Mouse (Mus musculus): ENCODE data around the gene Ehbp1.

Gene Ehbp1

DNA sequence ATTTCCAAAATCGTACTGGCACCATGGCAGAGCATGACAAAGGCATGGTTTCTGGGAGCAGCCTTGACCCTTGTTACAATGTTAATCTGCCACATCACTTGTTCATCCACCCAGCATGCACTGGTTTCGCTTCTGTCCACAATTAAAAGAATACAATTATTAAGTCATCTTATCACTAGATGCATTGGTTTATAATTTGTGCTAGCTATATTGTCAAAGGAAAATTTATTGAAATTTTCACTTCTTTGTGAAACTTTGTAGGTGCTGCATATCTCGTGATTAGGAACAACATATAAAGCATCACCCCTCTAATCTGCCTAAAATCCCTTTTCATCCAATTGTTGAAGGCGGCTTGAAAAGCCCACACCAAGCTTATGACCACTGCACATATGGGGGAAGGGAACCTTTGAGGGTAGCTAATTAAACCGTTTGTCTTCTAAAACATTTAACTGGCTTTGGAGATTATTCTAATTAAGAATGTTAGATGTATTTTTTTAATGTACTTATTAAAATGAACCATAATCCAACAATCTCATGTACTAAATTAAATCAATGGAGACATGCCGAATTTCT is 302.2 kb downstream of the Ehbp1 start:
- DNase-seq, result no peak

DNA sequence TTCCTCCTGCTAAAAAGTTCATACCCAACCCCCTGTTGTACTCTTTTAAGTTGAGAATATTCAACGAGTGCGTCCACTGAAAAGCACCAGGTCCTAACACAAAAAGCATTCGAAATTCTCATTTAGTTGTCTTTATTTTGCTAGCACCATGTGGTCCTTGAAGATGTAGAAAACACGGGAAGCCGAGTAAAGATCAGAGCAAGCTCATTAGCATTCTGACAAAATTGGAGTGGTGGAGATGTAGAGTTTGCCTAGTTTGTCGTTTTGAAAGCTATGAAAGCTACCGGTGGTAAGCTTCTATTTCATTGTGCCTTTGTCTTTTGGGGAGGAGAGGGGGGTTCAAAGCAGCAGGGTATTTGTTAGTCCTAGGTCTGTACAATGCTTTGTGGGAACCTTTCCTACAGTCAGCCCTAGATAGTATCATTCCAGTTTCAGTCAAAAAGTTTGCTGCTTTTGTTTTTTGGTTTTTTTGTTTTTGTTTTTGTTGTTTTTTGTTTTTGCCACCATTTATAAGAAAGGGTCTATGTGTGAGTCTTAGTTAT is 307.5 kb downstream of the Ehbp1 start:
- no peak for DNase-seq

DNA sequence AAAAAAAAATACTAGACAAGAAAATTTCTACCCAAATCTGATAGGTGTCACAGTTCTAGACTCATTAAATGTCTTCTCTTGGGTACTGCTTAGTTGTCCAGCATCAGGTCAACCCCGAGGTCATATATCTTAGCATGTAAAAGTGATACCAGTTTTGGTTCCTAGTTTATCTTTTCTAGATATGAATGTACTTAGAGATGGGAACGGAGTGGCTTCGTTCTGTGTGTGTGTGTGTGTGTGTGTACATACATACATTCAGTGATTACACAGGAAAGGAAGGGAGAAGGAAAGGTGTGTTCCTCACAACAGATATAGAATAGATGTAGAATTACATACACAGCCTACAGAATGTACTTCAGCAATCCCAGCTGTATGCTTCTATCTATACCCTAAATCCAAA is 308.5 kb downstream of the Ehbp1 start:
- no peak for DNase-seq

- DNase-seq, result no peak
Observed at GRCm38 (mm10) chr11:22020602-22021001, 321.5 kb downstream of the Ehbp1 start.

GRCm38 (mm10) chr11:22017444-22017843 is 324.6 kb downstream of the Ehbp1 start:
- DNase-seq, result no peak

- DNase-seq, result no peak
Observed at GRCm38 (mm10) chr11:22016341-22016740, 325.8 kb downstream of the Ehbp1 start.

- DNase-seq, result no peak
Observed at GRCm38 (mm10) chr11:22008817-22009216, 333.3 kb downstream of the Ehbp1 start.

DNA sequence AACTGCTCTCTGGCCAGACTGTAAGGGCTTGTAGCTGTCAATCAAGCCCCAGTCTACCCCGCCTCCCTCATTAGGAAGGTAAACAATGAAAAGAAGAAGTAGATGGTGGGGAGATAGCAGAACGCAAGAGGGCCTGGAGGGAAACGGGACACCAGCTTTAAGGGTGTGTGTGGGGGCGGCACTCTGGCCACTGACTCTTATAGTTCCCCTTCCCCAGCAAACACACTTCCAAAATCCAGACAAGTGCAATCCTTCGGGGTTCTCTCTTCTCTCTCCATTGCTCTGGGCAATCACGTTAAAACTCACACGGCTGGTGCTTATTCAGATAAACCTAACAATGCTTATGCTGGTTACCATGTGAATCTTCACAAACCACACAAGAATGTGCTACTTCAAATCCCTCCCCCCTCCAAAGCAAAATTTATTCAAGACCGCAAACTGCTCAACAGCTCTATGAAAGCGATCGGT is 333.9 kb downstream of the Ehbp1 start:
- DNase-seq, result no peak

DNA sequence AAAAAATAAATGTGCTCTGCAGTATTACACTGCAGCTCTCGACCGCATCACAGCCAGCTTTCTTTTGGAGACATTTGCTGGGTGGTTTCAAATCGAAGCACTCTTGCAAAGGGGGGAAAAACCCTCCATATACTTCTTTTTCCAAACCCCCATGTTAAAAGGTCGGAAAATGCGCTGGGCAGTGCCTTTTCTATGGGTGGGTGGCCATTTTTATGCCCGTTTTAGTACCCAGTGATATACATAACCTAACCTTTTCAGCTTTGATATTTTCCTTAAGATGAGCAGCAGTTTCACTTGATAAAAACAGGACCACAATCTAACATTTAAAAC is 334.3 kb downstream of the Ehbp1 start:
- no peak for DNase-seq

GRCm38 (mm10) chr11:22007088-22007780 is 334.9 kb downstream of the Ehbp1 start:
- DNase-seq, result peak; percentile 13

DNA sequence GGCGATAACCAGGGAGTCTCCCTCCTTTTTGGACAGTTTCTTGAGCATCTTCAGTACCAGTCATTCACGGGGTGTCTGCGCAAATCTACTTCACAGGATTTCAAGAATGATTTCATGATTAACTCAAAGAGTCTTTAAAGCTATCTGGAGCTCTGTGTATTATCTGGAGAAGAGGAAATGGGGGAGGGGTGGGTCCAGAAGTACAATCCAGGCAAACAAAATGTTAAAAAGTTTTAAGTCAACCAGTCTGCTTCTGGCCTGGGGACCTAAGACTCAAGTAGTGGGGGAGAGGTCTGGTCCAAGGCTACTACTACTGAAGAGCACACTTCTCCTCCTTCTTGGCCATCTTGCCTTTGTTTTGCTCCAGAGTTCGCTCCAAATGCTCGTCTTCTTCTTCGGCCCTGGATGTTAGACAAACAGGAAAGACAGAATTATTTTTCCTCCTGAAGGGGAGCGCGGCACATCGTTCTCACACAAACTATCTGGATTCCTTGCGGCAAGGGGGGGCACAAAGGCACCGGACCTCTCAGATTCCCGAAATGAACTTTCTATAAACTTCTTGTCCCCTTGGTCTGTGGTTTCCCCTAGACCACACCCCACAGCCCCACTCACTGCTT is 335.5 kb downstream of the Ehbp1 start:
- no peak for DNase-seq

DNA sequence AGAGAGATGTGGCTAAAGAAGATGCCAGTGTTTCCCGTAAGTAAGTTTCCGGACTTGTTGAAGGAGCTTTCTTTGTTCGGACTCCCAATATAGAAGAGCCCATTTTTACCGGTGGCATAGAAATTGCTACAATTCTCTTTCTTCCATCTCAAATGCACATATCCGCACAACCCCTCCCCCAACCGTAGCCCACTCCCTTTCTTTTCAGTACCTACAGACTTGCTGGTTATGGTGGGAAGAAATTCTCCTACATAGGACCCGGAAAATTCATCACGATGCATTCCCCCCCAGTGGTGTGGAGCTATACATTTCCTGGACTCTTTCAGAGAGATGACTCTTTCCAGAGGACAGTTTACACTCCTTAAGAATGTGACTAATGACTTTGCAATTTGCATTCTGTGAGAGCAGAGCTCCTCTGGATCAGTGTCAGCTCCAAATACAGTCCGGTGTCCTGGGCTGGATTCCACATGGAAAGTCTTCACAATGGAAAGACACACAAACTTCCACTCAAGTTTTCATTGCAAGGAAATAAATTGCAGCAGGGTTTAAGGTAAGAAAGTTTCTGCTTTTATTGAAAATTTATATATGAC is 336.7 kb downstream of the Ehbp1 start:
- no peak for DNase-seq

DNA sequence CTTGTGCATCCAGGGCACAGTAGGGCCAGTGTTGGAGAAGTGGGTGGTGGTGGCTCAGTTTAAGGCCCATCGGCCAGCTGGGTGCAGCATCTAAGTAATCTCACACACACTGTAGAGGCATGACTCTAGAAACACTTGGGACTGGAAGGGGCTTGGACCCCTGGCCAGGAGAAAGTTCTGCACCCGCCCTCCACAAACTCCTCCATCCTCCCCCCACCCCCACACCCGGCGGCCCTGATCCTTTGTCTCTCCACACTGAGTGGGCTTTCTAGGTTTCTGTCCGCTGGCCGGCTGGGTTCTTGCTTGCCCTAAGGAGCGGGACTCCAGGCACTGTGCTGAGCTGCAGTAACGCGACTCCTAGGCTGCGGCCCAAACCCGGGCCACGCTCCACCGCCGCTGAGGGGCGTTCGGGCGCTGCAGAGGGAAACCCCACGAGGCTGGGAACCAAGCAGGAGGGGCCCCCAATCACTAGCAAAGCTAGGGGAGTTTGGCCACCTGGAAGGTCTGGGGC is 337.7 kb downstream of the Ehbp1 start:
- peak; percentile 13 for DNase-seq

DNA sequence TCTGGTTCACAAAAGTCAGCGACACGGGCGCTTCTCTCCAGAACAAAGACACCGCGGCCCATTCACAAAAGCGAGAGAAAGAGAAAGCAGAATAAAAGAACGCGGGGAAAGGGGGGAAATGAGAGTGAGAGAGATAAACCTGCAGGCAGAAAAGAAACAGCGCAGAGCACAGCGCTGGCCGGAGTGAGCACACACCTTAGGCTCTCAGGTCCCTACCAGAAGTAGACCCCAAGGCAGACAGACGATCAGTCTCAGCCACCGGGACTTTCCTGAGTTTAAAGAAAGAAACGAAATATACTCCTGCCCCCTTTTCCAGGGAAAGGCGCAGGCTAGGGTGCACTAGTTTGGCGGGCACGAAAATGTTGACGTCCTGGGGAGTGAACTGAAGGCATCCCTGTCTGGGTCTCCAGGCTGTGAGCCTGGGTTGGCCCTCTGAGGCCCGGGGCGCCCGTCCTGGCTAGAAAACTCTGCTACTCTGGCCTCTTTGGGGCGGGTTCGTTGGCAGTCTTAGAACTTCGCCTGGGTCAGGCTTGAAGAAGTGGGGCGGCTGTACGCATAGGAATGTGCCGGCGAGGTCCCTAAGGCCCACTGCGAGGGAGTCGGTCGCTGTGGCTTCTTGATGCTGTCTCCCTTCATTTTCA is 338.6 kb downstream of the Ehbp1 start:
- peak; percentile 16 for DNase-seq

DNA sequence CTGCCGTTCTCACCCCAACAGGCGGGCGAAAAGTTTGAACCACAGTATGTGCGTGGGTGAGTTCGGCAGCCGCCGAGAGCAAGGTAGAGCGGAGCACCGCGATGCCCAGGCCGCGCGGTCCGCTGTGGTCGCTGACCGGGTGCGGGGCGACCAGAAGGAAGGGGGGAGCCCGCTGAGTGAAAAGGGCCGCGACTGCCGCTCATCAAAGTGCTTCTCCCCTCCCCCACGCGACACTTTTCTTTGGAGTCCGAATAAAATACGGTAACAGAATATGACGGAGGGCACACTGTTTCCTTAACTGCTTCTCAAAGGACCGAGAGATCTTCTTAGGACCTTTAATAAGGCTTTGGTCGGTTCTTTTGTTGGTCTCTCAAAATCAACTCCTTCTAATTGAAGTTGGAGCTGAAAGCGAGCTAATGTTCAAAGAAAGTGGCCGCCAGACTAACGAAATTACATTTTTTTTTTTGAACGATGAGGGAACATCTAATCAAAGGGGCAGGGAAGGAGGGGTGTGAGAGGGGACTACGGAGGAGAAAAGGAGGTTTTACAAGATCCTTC is 339.2 kb downstream of the Ehbp1 start, which contains the start of gene Otx1:
Gene Otx1 (minus strand): TSS at position 115 of the 558 bp plus-strand sequence.
- peak; percentile 16 for DNase-seq

DNA sequence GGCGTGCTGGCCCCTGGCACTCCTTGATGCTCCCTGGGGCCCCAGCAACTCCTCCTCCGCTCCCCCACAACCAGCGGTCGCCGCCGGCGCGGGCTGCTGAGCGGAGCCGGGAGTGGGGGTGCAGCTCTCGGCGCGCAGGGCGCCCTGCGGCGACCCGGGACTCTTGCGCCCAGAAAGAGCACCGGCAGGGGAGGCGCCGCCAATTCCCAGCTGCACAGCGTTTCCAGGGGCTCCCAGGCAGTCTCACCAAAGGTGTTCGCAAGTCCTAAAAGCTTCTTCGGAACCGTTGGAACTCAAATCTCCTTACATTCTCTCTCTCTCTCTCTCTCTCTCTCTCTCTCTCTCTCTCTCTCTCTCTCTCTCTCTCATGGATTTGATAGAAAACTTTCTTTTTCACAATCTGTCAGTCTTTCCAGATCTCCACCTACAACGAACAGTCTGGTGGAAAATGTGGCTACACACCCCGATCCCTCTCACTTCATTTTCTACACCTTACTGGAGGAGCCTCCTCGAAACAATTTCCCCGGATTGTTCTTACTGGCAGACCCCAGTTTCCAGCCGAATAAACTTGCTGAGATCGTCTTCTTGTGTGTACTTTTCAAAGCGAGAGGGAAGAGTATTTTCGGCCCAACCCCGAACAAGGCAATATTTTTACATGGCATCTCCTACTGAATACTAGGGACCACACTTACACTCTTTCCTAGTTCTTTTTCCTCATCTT is 339.9 kb downstream of the Ehbp1 start:
- peak; percentile 32 for DNase-seq

DNA sequence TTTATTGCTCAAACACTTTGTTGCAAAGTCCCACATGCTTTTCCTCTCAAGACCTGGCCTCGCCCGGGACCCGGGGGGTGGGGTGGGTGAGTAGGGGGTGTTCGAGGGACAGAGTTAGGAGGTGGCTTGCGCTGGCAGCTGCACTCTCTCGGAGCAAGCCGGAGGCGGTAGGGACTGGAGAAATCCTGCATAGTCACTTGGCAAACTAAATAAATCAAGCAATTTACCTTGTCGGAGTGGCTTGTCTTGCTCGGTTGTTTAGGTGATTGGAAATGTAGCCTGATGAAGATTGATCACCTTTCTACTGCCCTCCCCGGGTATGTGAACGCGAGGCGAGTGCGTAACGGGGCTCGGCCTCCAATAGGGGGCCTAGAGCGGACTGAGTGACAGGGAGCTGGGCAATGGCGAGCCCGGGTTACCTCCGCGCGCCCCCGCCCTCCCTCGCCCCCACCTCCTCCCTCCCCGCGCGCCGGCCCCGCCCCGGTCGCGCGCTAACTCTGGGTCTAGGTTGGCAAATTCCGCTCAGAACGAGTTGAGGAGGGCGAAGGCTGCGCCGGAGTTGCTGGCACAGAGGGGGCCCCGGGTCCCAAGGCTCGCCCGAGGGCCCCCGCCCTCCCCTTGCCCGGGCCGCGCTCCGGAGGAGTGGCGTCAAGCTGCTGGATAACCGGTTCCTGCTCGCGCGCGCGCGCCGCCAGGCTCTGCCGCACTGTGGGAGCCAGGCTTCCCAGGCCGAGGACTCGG is 340.6 kb downstream of the Ehbp1 start:
- DNase-seq, result peak; percentile 21

- peak; percentile 32 for DNase-seq
Observed at GRCm38 (mm10) chr11:22000316-22001076, 341.6 kb downstream of the Ehbp1 start.

- peak; percentile 13 for DNase-seq
Observed at GRCm38 (mm10) chr11:21999396-22000315, 342.4 kb downstream of the Ehbp1 start.
